Mouse (Mus musculus) retina, postnatal 1 day (tissue): Measurements from ENCODE around the gene St8sia4.
A peak's percentile ranks its signal among the peaks of the same experiment; 100 is the strongest.

ENCODE experiments used
- DNase-seq: peaks from one replicate; pipeline ENCODE4 v3.0.0-alpha.2; 2012

Gene St8sia4

GRCm38 (mm10) chr1:95667435-95668252, at the start of gene St8sia4:
St8sia4 (minus strand) TSS chr1:95667571.
- DNase-seq: peak; percentile 94

DNA sequence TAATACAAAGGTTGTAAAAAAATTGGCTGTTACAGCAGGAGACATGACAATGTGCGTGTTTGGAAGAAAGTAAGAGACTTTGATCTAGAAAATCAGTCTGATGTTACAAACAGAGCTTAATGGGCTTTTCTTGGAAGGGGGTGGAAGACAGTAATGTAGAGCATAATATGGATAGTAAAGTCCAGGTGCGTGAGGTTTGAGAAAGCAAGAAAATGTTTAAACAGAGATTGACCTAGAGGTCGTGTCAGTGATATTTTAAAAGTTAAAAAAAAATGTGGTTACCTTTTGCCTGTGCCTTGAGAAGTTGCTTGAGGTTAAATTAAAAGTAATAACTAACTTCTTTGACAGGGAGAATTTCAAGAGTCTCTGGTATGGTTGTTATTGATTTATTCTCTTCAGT, 41.8 kb upstream of the St8sia4 start:
- no peak for DNase-seq

GRCm38 (mm10) chr1:95699903-95700302, 32.5 kb upstream of the St8sia4 start:
- DNase-seq: no peak

DNA sequence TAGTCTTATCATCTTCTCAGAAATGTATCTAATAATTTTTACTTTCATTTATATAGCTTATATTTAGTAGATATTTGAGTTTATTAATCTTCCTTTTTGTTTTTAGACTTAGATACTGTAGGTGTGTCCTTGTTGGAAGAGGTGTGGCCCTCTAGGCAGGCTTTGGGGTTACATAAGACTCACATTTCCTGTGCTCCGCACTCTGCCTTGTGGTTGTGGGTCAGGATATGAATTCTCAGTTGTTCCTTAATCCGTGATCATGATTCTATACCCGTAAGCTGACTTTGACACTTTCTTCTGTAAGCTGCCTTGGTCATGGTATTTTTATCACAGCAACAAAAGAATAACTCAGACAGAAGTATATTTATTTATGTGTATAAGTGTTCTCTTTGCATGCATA, 6.7 kb upstream of the St8sia4 start:
- no peak for DNase-seq

DNA sequence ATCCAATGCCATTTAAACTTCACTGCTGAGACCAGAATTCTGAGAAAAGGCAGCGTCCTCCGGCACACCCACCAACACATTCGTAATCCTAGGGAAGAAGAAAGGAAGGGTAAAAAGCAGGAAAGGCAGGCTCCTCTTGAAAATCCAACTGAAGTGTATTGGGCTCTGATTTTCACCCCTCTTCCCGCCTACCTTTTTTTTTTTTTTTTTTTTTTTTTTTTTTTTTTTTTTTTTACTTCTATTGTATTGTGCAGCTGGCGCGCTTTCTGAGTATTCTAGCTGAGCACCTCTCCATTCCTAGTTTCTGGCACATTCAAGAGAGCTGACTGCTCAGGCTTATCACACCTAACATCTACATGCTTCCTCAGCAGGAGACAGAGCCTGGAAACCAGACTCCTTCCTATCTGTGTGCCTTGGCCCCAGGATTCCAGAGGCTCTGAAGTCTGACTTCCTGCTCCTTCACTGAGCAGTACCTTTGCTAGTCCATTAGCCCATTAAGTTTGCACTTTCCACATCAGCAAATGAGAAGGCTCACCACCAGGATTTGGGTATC, 958 bp upstream of the St8sia4 start:
- DNase-seq: peak; percentile 43

GRCm38 (mm10) chr1:95666541-95667320, 640 bp downstream of the St8sia4 start:
- peak; percentile 52 for DNase-seq

DNA sequence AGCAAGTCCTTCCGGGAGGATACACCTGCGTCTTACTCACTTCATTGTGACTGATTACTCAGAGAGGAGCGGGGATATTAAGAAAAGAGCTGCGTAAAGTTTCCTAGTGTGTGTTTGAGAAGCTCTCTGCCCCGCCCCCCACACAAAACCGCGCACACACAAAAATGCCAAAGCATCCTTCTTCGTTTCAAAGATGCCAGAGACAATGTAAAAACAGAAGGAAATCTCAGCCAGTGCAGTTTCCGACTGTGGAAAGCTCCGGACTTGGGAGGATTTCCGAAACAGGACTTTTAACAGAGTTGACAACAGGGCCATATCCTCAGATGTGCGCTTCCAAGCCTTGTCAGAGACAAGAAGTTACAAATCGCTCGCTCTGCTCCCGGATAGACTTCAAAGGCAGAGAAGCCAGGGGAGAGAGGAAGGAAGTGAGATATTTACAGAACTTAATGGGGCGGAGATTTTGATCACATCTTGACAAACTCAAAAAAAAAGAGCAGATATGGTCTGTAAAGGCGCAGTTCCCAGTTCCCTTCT, 1.4 kb downstream of the St8sia4 start:
- peak; percentile 42 for DNase-seq

- peak; percentile 60 for DNase-seq
Measured at GRCm38 (mm10) chr1:95664969-95665702, 2.2 kb downstream of the St8sia4 start.

- peak; percentile 59 for DNase-seq
Measured at GRCm38 (mm10) chr1:95664321-95664825, 3.0 kb downstream of the St8sia4 start.

DNA sequence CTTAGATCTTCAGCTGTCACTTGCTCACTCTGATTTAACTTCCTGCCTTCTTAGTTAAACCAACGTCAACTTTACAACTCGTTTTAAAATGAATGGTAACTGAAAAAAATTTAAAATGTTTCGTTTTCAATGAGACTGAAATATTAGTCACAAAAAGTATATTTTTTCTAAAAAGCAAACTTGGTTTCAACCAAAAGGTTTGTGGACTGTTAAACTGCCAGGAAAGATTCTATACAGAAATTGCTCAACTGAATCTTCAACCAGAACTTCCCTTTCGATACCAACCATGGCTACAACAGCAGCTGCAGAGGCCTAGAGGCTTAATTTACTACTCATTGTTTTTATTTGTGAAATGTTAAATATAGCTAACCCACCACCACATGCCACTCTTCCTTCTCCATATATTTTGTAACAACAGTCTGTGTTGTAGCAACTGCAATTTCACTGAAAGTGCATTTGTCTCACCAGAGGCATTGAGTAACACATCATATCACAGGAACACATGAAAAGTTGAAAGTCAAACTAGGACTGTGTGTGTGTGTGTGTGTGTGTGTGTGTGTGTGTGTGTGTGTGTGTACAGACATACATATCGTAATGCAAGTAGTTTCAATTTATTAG, 10.2 kb downstream of the St8sia4 start:
- DNase-seq: no peak

DNA sequence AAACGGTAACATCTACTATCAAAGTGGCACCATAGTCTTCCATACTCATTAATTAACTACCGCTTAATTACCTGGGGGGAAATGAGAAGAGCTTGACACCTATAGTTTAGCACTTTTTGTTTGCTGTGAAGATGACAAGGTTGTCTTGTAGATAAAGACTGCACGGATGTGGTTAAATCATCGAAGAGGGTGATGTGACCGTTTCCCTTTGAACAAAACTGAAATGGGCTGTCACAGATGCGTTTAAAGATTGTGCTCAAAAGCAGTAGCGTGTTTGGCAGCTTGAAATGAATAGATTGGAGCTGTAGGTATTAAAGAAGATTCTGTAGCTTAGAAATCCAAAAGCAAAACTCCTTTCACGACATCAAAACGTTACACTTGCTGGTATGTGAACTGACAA, 11.8 kb downstream of the St8sia4 start:
- no peak for DNase-seq

GRCm38 (mm10) chr1:95653445-95653844, 13.9 kb downstream of the St8sia4 start:
- no peak for DNase-seq

DNA sequence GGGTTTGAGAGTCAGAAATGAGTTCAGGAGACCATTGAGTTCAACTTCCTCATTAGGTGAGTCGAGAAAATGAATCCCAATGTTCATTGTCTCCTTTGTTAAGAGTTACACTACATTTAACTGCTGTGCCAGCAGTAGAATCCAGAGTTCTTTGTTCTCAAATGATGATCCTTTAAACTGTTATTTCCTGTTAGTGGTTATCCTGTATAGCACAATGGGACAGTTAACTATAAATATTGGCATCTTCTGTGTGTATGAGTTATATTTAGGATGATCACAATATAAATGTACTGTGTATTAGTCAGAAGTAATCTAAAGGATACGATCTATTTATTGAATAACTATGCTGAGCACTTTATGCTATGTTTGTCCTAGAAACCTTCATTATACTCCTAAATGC, 23.1 kb downstream of the St8sia4 start:
- DNase-seq: no peak

- no peak for DNase-seq
Measured at GRCm38 (mm10) chr1:95639001-95639400, 28.4 kb downstream of the St8sia4 start.

DNA sequence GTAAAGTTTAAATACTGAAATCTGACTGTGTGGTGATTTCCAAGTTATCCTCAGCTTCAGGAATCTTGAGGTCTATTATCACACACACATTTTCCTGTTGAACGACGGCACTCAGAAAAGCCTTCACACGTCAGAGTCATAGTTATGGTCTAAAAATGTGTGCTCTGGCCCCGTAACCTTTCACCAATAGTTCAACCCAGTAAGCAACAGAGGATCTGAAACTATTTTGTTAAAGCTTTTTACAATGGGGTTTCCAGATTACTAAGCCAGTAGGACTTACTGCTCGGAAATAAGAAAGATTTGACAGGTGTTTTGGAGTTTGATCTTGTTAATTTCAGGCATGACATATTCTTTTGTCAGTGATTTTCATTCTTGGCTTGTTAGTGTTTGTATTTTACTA, 43.0 kb downstream of the St8sia4 start:
- no peak for DNase-seq

- DNase-seq: no peak
Measured at GRCm38 (mm10) chr1:95618647-95619046, 48.7 kb downstream of the St8sia4 start.

DNA sequence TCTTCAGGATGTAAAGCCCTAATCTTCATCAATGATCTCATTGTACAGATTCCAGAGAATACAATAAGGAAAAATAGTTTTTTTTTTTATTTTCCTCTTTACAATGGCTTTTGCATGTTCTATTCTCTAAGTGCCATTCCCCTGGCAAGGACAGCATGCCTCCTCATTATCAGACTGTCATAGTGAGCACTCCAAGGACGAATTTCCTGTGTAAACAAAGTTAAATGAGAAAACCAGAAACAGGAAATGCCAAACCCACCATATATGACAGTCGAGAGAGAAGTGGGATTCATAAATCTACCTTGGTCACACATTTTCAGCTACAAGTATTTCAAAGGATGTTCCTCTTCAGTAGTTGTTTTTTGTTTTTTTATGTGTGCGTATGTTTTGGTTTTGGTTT, 49.2 kb downstream of the St8sia4 start:
- no peak for DNase-seq

DNA sequence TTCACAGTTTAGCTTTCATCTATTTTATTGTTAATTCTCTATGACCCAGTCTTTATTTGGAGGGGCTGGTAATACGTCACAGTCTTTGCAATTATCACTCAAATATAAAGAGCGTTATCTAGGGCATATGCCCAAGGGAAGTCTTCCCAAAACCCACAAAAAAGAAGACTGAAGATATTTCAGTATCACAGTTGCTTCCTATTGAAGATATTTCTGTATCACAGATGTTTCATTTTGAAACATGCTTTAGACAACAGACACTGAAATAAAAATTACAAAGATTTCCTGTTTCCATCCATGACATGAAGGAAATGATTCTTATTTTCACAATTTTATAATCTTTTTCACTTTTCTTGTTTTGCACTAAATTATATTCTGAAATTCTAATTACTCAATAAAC, 57.4 kb downstream of the St8sia4 start:
- no peak for DNase-seq

- no peak for DNase-seq
Measured at GRCm38 (mm10) chr1:95609045-95609444, 58.3 kb downstream of the St8sia4 start.

GRCm38 (mm10) chr1:95605458-95605857, 61.9 kb downstream of the St8sia4 start:
- DNase-seq: peak; percentile 3

DNA sequence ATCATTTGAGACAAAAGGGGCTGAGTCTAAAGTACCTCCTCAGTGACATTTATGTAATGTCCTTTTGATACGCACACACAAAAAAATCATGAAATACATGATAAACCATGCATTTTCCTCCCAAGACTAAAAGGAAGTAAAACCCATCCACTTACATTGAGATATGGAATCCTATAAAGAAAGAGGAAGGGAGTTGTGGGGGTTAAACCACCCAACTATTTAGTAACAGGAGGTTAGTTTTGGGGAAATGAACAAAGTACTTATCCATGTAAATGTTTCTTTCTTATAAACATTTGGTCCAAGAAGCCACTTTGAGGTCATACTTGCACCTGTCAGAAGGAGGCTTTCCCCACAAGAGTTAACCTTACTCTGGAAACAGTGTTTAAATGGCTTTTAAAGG, 69.3 kb downstream of the St8sia4 start:
- DNase-seq: no peak

DNA sequence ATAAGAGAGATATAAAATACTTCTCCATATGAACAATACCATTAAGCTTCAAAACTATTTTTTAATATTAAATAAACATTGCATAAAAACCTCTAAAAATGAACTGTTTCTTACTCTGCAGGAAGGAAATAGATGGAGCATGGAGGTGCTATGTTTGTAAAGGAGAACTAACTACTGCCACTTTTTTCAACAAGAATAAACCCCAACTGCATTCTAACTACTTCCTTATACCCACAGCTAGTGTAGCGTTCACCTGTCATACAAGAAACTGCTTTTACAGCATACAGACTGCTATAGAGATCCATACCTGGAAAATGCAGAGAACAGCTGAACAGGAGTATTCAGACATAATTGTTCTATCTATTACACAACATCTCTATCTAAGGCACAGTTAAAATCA, 70.5 kb downstream of the St8sia4 start:
- DNase-seq: no peak
